Mouse (Mus musculus): ENCODE results near the gene Pknox1.
"Not testable (repeated sequence)": the region's sequence is repeated elsewhere in the genome, so short reads cannot be mapped to it uniquely, and the experiment has no call there.

The Pknox1 gene

GRCm38 (mm10) chr17:31595077-31595476 is 30.5 kb downstream of the Pknox1 start:
- DNase-seq (ENCODE audit: low read depth, low spot score): peak; percentile 40

- no peak for DNase-seq (ENCODE audit: low read depth, low spot score)
These were observed 33.4 kb downstream of the Pknox1 start for GRCm38 (mm10) chr17:31597957-31598356.

- DNase-seq (ENCODE audit: low read depth, low spot score): no peak
These were observed 34.1 kb downstream of the Pknox1 start for GRCm38 (mm10) chr17:31598593-31598992.

GRCm38 (mm10) chr17:31606424-31606823 is 41.9 kb downstream of the Pknox1 start:
- no peak for DNase-seq (ENCODE audit: low read depth, low spot score)

GRCm38 (mm10) chr17:31607256-31607951 is 42.9 kb downstream of the Pknox1 start:
- no peak for DNase-seq (ENCODE audit: low read depth, low spot score)

- DNase-seq (ENCODE audit: low read depth, low spot score): not testable (repeated sequence)
These were observed 44.6 kb downstream of the Pknox1 start for GRCm38 (mm10) chr17:31609173-31609572.

GRCm38 (mm10) chr17:31609895-31610294 is 45.4 kb downstream of the Pknox1 start:
- DNase-seq (ENCODE audit: low read depth, low spot score): no peak

- DNase-seq (ENCODE audit: low read depth, low spot score): no peak
These were observed 48.7 kb downstream of the Pknox1 start for GRCm38 (mm10) chr17:31613086-31613755.

- DNase-seq (ENCODE audit: low read depth, low spot score): no peak
These were observed 58.6 kb downstream of the Pknox1 start for GRCm38 (mm10) chr17:31623101-31623500.

- no peak for DNase-seq (ENCODE audit: low read depth, low spot score)
These were observed 63.4 kb downstream of the Pknox1 start for GRCm38 (mm10) chr17:31627961-31628360.

- DNase-seq (ENCODE audit: low read depth, low spot score): no peak
These were observed 66.7 kb downstream of the Pknox1 start for GRCm38 (mm10) chr17:31631081-31631800.

- DNase-seq (ENCODE audit: low read depth, low spot score): no peak
These were observed 68.5 kb downstream of the Pknox1 start for GRCm38 (mm10) chr17:31633007-31633406.

- DNase-seq (ENCODE audit: low read depth, low spot score): no peak
These were observed 70.4 kb downstream of the Pknox1 start for GRCm38 (mm10) chr17:31634896-31635295.

- no peak for DNase-seq (ENCODE audit: low read depth, low spot score)
These were observed 71.2 kb downstream of the Pknox1 start for GRCm38 (mm10) chr17:31635781-31636180.

- no peak for DNase-seq (ENCODE audit: low read depth, low spot score)
These were observed 71.9 kb downstream of the Pknox1 start for GRCm38 (mm10) chr17:31636277-31636941.

GRCm38 (mm10) chr17:31636942-31637811 is 72.6 kb downstream of the Pknox1 start, which contains the start of gene Cbs:
Gene Cbs (minus strand): TSS chr17:31637238.
- DNase-seq (ENCODE audit: low read depth, low spot score): no peak

GRCm38 (mm10) chr17:31637866-31638570 is 73.5 kb downstream of the Pknox1 start:
- DNase-seq (ENCODE audit: low read depth, low spot score): no peak

- DNase-seq (ENCODE audit: low read depth, low spot score): no peak
These were observed 75.1 kb downstream of the Pknox1 start for GRCm38 (mm10) chr17:31639651-31640050.

- DNase-seq (ENCODE audit: low read depth, low spot score): no peak
These were observed 77.8 kb downstream of the Pknox1 start for GRCm38 (mm10) chr17:31642331-31642730.

GRCm38 (mm10) chr17:31642913-31643312 is 78.4 kb downstream of the Pknox1 start:
- no peak for DNase-seq (ENCODE audit: low read depth, low spot score)
